Mouse (Mus musculus) kidney, adult 2 months (tissue): ENCODE results near the gene Cdk5rap3.

Source experiments
- CTCF ChIP-seq: fragments of 200-500 bp; conservative IDR thresholded peaks from 2 replicates; pipeline ENCODE4 v1.5.1; 2011; ENCODE audit warnings: low read depth, mild to moderate bottlenecking, control low read depth, low read length, moderate library complexity, mixed read lengths; ENCODE audit not compliant: insufficient read depth, insufficient read length
- POLR2A ChIP-seq: fragments of 200-500 bp; IDR thresholded peaks from one replicate; pipeline ENCODE4 v1.6.1; 2011; ENCODE audit warnings: low read depth, low read length, control low read depth

DNA sequence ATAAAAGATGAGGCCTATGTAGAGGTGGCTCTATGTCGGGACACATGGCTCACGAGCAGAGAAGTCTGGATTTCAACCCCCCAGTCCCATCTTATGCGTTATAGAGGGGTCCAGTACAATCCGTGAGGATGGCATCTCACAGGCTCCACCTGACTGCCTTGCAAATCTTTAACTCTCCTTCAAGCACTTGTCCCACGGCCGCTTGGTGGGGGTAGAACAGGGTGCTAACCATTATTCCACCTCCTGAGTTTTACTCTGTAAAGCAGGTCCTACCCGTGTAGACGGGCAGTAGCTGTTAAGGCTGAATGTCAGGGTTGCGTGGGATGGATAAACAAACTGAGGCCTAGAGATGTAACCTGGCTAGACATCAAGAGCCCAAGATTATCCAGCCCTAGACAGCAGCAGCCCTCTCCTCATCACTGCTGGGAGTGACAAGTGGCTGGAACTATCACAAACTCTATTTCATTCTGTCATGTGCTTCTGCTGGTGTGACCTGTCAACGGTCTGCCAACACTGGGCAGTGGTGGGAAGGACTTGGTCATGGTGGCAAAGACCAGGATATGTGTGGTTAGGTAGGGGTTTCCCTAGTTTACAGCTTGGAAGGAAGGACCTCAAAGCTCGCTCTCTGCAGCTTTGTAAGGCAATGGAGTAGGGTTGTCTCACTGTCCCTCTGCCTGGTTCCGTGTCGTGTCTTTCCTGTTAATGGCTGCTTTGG, 17.4 kb upstream of the Cdk5rap3 start:
- TF ChIP-seq CTCF: no peak
- no peak for TF ChIP-seq POLR2A
